Mouse (Mus musculus): ENCODE measurements around the gene Cenpe.

DNA sequence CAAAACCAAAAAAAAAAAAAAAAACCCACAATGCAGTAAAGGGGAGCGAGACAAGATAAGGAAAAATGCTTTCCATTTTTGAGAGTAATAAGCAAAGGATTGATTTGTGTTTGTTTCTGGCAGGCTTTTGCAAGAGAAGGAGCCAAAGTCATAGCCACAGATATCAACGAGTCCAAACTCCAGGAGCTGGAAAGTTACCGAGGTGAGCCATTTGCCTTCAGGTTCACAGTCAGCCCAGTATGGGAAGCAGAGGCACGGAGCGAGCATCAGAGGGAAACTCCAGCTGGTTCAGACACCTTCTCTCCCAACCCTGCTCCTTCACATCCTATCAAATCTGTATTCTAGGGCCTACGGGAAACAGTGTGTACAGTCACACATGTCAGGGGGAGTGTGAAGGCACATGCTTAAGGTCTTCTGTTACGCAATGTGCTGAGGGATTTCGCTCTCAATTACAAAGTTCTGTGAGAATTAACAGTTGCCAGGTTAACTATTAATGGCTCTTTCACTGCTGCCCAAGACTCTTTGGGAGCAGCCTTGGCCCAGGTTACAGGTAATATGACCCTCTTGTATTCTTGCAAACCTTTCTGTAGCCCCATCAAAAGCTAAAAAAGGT, 75.9 kb downstream of the Cenpe start:
- TF ChIP-seq POLR2A (IDR thresholded peaks at IDR 0.05; ENCODE audit: borderline replicate concordance, control insufficient read depth, low read depth, low read length) (no peak), CTCF (IDR thresholded peaks at IDR 0.05; ENCODE audit: control insufficient read depth, insufficient read depth, low read length) (no peak)
